Mouse (Mus musculus) MEL-GATA-1-ER (cell line): ENCODE results near the gene Adcy4.

Source experiments
- DNase-seq: peaks from one replicate; pipeline ENCODE4 v3.0.0-alpha.2; 2012; ENCODE audit warnings: low read depth; ENCODE audit errors: extremely low read depth

Gene Adcy4

GRCm38 (mm10) chr14:55783958-55784235 is at the start of gene Adcy4:
TSS of gene Adcy4 (minus strand) at chr14:55784095.
- no peak for DNase-seq

- DNase-seq: no peak
Measured at GRCm38 (mm10) chr14:55833126-55833525, 49.2 kb upstream of the Adcy4 start.

GRCm38 (mm10) chr14:55830331-55830730 is 46.4 kb upstream of the Adcy4 start:
- no peak for DNase-seq

- DNase-seq: no peak
Measured at GRCm38 (mm10) chr14:55829854-55830253, 46.0 kb upstream of the Adcy4 start.

GRCm38 (mm10) chr14:55828716-55829263 is 44.9 kb upstream of the Adcy4 start:
- no peak for DNase-seq

- no peak for DNase-seq
Measured at GRCm38 (mm10) chr14:55826551-55827340, 42.9 kb upstream of the Adcy4 start.

GRCm38 (mm10) chr14:55826142-55826541 is 42.2 kb upstream of the Adcy4 start:
- DNase-seq: no peak

- no peak for DNase-seq
Measured at GRCm38 (mm10) chr14:55825216-55826051, 41.5 kb upstream of the Adcy4 start.

- no peak for DNase-seq
Measured at GRCm38 (mm10) chr14:55824481-55825215, 40.8 kb upstream of the Adcy4 start.

- no peak for DNase-seq
Measured at GRCm38 (mm10) chr14:55824001-55824480, 40.1 kb upstream of the Adcy4 start.

GRCm38 (mm10) chr14:55822991-55823762 is 39.3 kb upstream of the Adcy4 start, which contains the start of gene Nfatc4:
TSS of gene Nfatc4 (plus strand) at chr14:55823144.
- DNase-seq: no peak

- DNase-seq: peak; percentile 77
Measured at GRCm38 (mm10) chr14:55822435-55822990, 38.6 kb upstream of the Adcy4 start.

GRCm38 (mm10) chr14:55820576-55820975 is 36.7 kb upstream of the Adcy4 start:
- no peak for DNase-seq

- no peak for DNase-seq
Measured at GRCm38 (mm10) chr14:55819845-55820405, 36.0 kb upstream of the Adcy4 start.

- DNase-seq: no peak
Measured at GRCm38 (mm10) chr14:55815310-55815751, 31.4 kb upstream of the Adcy4 start.

- DNase-seq: no peak
Measured at GRCm38 (mm10) chr14:55814885-55815284, 31.0 kb upstream of the Adcy4 start.

GRCm38 (mm10) chr14:55795380-55796163 is 11.7 kb upstream of the Adcy4 start:
- DNase-seq: peak; percentile 64

- no peak for DNase-seq
Measured at GRCm38 (mm10) chr14:55793946-55794345, 10.1 kb upstream of the Adcy4 start.

- DNase-seq: no peak
Measured at GRCm38 (mm10) chr14:55793461-55793860, 9.6 kb upstream of the Adcy4 start.
